Mouse (Mus musculus) stomach, postnatal 0 days (tissue): ENCODE measurements around the gene Wnt2. TPM values are rescaled to one million over a fixed set of nuclear protein-coding genes. Genes with fewer than 3 reads are reported as not detected.

Experiments used
- ATAC-seq: fragments of 200-750 bp; cut with Nextera tagmentation; 2 replicates; pipeline ENCODE4 v1.8.0; 2017; ENCODE audit not compliant: low FRiP score, low TSS enrichment
- DNase-seq: peaks from one replicate; pipeline ENCODE4 v3.0.0-alpha.2; 2016; ENCODE audit warnings: low spot score
- H3K27ac ChIP-seq: fragments of 300-500 bp; sonication (generic); replicated peaks from 2 replicates; pipeline ENCODE4 v1.5.1; 2014; ENCODE audit warnings: mild to moderate bottlenecking, control low read depth
- H3K27me3 ChIP-seq: fragments of 300-500 bp; sonication (generic); 2 replicates; pipeline ENCODE4 v1.6.1; 2014; ENCODE audit warnings: low read length; ENCODE audit not compliant: control insufficient read depth, insufficient read depth
- H3K36me3 ChIP-seq: fragments of 300-500 bp; sonication (generic); 2 replicates; pipeline ENCODE4 v1.6.1; 2014; ENCODE audit warnings: low read length, mixed read lengths; ENCODE audit not compliant: control insufficient read depth, insufficient read depth
- H3K4me1 ChIP-seq: fragments of 300-500 bp; sonication (generic); replicated peaks from 2 replicates; pipeline ENCODE4 v1.6.1; 2014; ENCODE audit warnings: antibody characterized with exemption; ENCODE audit not compliant: control insufficient read depth, insufficient read depth
- H3K4me2 ChIP-seq: fragments of 300-500 bp; sonication (generic); replicated peaks from 2 replicates; pipeline ENCODE4 v1.6.1; 2014; ENCODE audit warnings: low read depth, mild to moderate bottlenecking, control low read depth, moderate library complexity
- H3K4me3 ChIP-seq: fragments of 300-500 bp; sonication (generic); 2 replicates; pipeline ENCODE4 v1.5.1; 2014; ENCODE audit warnings: low read depth, low read length, control low read depth
- H3K9ac ChIP-seq: fragments of 300-500 bp; sonication (generic); 2 replicates; pipeline ENCODE4 v1.6.1; 2014; ENCODE audit warnings: mild to moderate bottlenecking, low read length, control low read depth, mixed read lengths
- H3K9me3 ChIP-seq: fragments of 300-500 bp; sonication (generic); 2 replicates; pipeline ENCODE4 v1.6.1; 2016; ENCODE audit warnings: low read length; ENCODE audit not compliant: control insufficient read depth
- CTCF ChIP-seq: IDR thresholded peaks from 2 replicates; pipeline ENCODE4 v1.5.1; 2016; ENCODE audit warnings: antibody characterized with exemption, low read depth, mild to moderate bottlenecking, moderate library complexity
- EP300 ChIP-seq: optimal IDR thresholded peaks from 2 replicates; pipeline ENCODE3; 2016; ENCODE audit warnings: antibody characterized with exemption
- WGBS: fragments of 180-500 bp; shearing (Covaris S2); extraction: QIAGEN DNeasy Blood & Tissue Kit; methylation state at CpG from one replicate; pipeline ENCODE4 v1.1.7; 2014; 5-methylcytosine and 5-hydroxymethylcytosine counted together
- polyA plus RNA-seq: library from polyadenylated mRNA; unstranded; fragments of >200 nt; fragmentation: Nextera tagmentation; extraction: Ambion mirVana; gene quantifications from 2 replicates; pipeline ENCODE4 v1.2.1, GENCODE M21; 2015

Gene Wnt2
- polyA plus RNA-seq, 1 experiment from 2014 or later, result 1.3 TPM

- Histone ChIP-seq H3K4me1 (no peaks in the 10 kb centered on the region), H3K27ac (no peak overlapping the region), H3K36me3 (no peaks in the 10 kb centered on the region), H3K4me2 (no peak overlapping the region), H3K27me3 (no peaks in the 10 kb centered on the region), H3K9me3 (no peaks in the 10 kb centered on the region), H3K9ac (no peak overlapping the region), H3K4me3 (no peak overlapping the region)
- TF ChIP-seq CTCF (no peak), EP300 (no peak)
- ATAC-seq (no peak), DNase-seq (no peak)
Observed at GRCm38 (mm10) chr6:17971393-17971792, 59.0 kb downstream of the Wnt2 start.

GRCm38 (mm10) chr6:17969815-17970214, 60.6 kb downstream of the Wnt2 start:
- no peak overlapping the region for H3K27ac ChIP-seq
- TF ChIP-seq EP300 (no peak), CTCF (no peak)
- WGBS, result 81% methylated on average over 1 of the region's 1 CpGs
- no peak overlapping the region for H3K4me3 ChIP-seq
- ATAC-seq (no peak), DNase-seq (no peak)
- H3K9me3 ChIP-seq, result no peaks in the 10 kb centered on the region
- H3K27me3 ChIP-seq, result no peaks in the 10 kb centered on the region
- H3K36me3 ChIP-seq, result no peaks in the 10 kb centered on the region
- H3K4me2 ChIP-seq, result no peak overlapping the region
- H3K9ac ChIP-seq, result no peak overlapping the region
- H3K4me1 ChIP-seq, result no peaks in the 10 kb centered on the region

DNA sequence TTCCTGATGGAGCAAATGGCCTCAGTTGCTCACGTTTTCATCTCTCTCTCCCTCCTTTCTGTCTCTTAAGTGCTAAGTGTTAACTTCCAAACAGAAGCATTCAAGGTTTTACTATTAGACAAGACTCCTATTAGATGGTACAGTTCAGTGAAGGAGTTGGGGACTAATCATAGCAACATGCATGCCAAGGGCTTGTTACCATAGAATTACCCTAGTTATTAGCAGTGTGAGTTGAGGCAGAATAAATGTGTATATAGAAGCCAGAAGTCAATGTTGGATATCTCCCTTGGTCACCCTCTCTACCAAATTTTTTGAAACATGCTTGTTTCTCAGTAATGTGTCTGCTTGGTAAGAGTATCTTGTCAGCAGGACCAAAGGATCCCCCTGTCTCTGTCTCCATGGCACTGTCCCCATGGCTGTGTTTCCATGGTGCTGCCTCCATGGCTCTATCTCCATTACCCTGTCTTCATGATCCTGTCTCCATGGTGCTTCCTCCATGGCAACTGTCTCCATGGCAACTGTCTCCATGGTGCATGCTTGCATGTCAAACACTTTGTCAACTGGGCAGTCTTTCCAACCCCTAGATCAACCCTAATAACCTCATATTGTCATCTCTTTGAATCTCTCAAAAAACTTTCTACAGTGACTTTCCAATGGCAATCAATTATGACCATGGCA, 61.8 kb downstream of the Wnt2 start:
- Histone ChIP-seq H3K4me1 (no peaks in the 10 kb centered on the region), H3K36me3 (no peaks in the 10 kb centered on the region), H3K4me3 (no peak overlapping the region), H3K27ac (no peak overlapping the region), H3K9ac (no peak overlapping the region), H3K4me2 (no peak overlapping the region), H3K9me3 (no peaks in the 10 kb centered on the region), H3K27me3 (no peaks in the 10 kb centered on the region)
- TF ChIP-seq EP300, result no peak
- TF ChIP-seq CTCF, result no peak
- DNase-seq, result no peak
- WGBS, result 76% methylated on average over 1 of the region's 1 CpGs
- no peak for ATAC-seq

DNA sequence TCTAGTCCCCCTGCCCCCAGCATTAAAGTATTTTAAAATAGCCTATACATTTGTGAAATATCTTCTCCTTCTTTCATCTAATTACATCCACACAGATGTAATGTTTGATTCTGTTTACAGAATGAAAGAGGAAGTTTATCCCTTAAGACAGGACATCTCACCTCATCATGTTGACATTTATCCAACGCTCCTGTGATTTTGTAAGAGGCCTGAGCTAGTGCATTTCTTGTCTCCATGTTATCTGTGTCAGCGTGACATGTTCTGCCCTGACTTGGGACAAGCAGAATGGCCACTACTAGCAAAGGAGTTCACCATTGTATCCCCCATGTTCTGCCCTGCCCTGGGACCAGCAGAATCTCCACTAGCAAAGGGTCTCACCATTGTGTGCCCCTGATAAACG, 66.9 kb downstream of the Wnt2 start:
- H3K27me3 ChIP-seq, result no peaks in the 10 kb centered on the region
- H3K36me3 ChIP-seq, result no peaks in the 10 kb centered on the region
- DNase-seq, result no peak
- H3K4me2 ChIP-seq, result no peak overlapping the region
- no peak overlapping the region for H3K4me3 ChIP-seq
- ATAC-seq, result no peak
- WGBS, result 78% methylated on average over 3 of the region's 3 CpGs
- no peaks in the 10 kb centered on the region for H3K9me3 ChIP-seq
- no peak overlapping the region for H3K9ac ChIP-seq
- no peak overlapping the region for H3K27ac ChIP-seq
- no peaks in the 10 kb centered on the region for H3K4me1 ChIP-seq
- TF ChIP-seq CTCF, result no peak
- no peak for TF ChIP-seq EP300

- TF ChIP-seq EP300 (no peak), CTCF (no peak)
- Histone ChIP-seq H3K36me3 (no peaks in the 10 kb centered on the region), H3K9me3 (no peaks in the 10 kb centered on the region), H3K4me1 (no peaks in the 10 kb centered on the region), H3K27me3 (no peaks in the 10 kb centered on the region), H3K9ac (no peak overlapping the region), H3K4me2 (no peak overlapping the region), H3K4me3 (no peak overlapping the region), H3K27ac (no peak overlapping the region)
- no peak for ATAC-seq
- WGBS, result 76% methylated on average over 8 of the region's 8 CpGs
- no peak for DNase-seq
Observed at GRCm38 (mm10) chr6:17951779-17952178, 78.6 kb downstream of the Wnt2 start.

DNA sequence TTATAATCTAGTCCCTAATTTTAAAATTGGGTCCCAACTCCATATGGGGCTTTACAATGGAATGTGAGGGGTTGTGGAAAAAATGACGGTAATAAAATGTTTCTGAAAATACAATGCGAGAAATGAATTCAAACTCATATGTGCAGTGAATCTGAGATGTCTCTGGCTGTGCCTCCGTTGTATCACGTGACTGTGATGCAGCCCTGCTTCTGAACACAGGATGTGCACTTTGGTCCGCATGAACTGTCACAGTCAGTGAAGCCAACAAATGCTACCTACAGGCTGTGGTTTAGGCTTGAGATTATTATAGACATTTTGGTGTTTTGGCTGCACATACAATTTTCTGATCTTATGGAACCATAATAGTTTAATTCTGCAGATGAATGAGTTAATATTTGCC, 81.3 kb downstream of the Wnt2 start:
- Histone ChIP-seq H3K27me3 (no peaks in the 10 kb centered on the region), H3K27ac (no peak overlapping the region), H3K9me3 (no peaks in the 10 kb centered on the region), H3K36me3 (no peaks in the 10 kb centered on the region), H3K4me1 (no peaks in the 10 kb centered on the region), H3K9ac (no peak overlapping the region), H3K4me3 (no peak overlapping the region), H3K4me2 (no peak overlapping the region)
- ATAC-seq (no peak), DNase-seq (no peak)
- TF ChIP-seq CTCF (no peak), EP300 (no peak)
- WGBS, result 90% methylated on average over 5 of the region's 5 CpGs
